ENCODE assay signal across 10 mouse cellular contexts in the genomic region with DNA sequence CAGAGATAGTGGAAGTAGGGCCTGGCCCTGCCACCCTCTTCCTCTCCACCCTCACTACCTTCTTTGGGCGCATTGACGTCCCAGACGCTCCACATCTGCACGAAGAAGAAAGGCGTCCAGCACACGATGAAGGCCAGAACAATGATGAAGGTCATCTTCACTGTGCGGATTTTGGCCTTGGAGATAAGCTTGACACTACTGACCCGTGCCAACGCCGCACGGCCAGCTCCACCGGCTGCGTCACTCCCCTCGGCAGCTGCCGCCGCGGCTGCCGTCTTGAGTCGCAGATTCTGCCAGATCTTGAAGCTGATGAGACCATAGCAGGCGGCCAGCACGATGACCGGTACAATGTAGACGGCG. TPM values are rescaled to one million over a fixed set of nuclear protein-coding genes. Genes with fewer than 3 reads are reported as not detected.
DNase-seq lines count a peak whose midpoint lies in the region; ATAC-seq lines count a peak whose summit lies in the region.
"Had no signal": no experiment of that assay in that cellular context is flagged by ENCODE, and none has a peak within 500 bp of the region (broad histone marks: within the 10 kb centered on the region; RNA-seq: fewer than 3 reads in every experiment).

No protein-coding gene starts in this region.

- peak overlapping the region; percentile 72 for H3K4me2 ChIP-seq in lung, embryonic 16.5 days (ENCODE audit: low read depth, low read length)
- H3K4me2 ChIP-seq in embryonic facial prominence, embryonic 15.5 days (replicated peaks) = peak overlapping the region; percentile 81
- H3K4me2 ChIP-seq in limb, embryonic 11.5 days (ENCODE audit: low read depth, severe bottlenecking) = peak overlapping the region; percentile 37; the same call in 1 of the 2 replicates
- H3K4me2 ChIP-seq in stomach, embryonic 14.5 days (replicated peaks; ENCODE audit: low read depth, low read length) = peak overlapping the region; percentile 66

- no peaks in the 10 kb centered on the region for H3K9me3 ChIP-seq in lung, embryonic 16.5 days (ENCODE audit: control insufficient read depth, low read length)
- H3K9me3 ChIP-seq in embryonic facial prominence, embryonic 15.5 days (replicated peaks) = no peaks in the 10 kb centered on the region
- no peaks in the 10 kb centered on the region; the same call in 1 of the 2 replicates for H3K9me3 ChIP-seq in limb, embryonic 11.5 days (ENCODE audit: control insufficient read depth, low read length)
- no peaks in the 10 kb centered on the region for H3K9me3 ChIP-seq in stomach, embryonic 14.5 days (ENCODE audit: control insufficient read depth, low read depth, low read length)

- 25% methylated on average over 24 of the region's 24 CpGs for WGBS in lung, embryonic 16.5 days
- WGBS in embryonic facial prominence, embryonic 15.5 days = 32% methylated on average over 24 of the region's 24 CpGs
- 31% methylated on average over 24 of the region's 24 CpGs for WGBS in limb, embryonic 11.5 days
- 42% methylated on average over 24 of the region's 24 CpGs for WGBS in stomach, embryonic 14.5 days

- H3K4me1 ChIP-seq in lung, embryonic 16.5 days (replicated peaks; ENCODE audit: control insufficient read depth, insufficient read depth, low read length) = peaks cover 17% of the 10 kb centered on the region
- H3K4me1 ChIP-seq in embryonic facial prominence, embryonic 15.5 days = peaks cover 21% of the 10 kb centered on the region
- peaks cover 10% of the 10 kb centered on the region; the same call in 1 of the 2 replicates for H3K4me1 ChIP-seq in limb, embryonic 11.5 days (ENCODE audit: control insufficient read depth, insufficient read depth, low read length)
- no peaks in the 10 kb centered on the region for H3K4me1 ChIP-seq in stomach, embryonic 14.5 days (ENCODE audit: control insufficient read depth, insufficient read depth, low read length)

- peaks cover 45% of the 10 kb centered on the region for H3K27me3 ChIP-seq in lung, embryonic 16.5 days (ENCODE audit: control insufficient read depth, insufficient read depth, low read depth, low read length)
- peaks cover 51% of the 10 kb centered on the region for H3K27me3 ChIP-seq in embryonic facial prominence, embryonic 15.5 days
- H3K27me3 ChIP-seq in limb, embryonic 11.5 days (ENCODE audit: control insufficient read depth, insufficient read depth, low read length) = peaks cover 40% of the 10 kb centered on the region
- peaks cover 36% of the 10 kb centered on the region for H3K27me3 ChIP-seq in stomach, embryonic 14.5 days (ENCODE audit: control insufficient read depth, insufficient read depth, low read length)

- peak overlapping the region; percentile 40 for H3K4me3 ChIP-seq in lung, embryonic 16.5 days (ENCODE audit: low read length)
- H3K4me3 ChIP-seq in embryonic facial prominence, embryonic 15.5 days (replicated peaks) = peak overlapping the region; percentile 42
- peak overlapping the region; percentile 18 for H3K4me3 ChIP-seq in limb, embryonic 11.5 days (ENCODE audit: low read depth, low read length)
- H3K4me3 ChIP-seq in stomach, embryonic 14.5 days (ENCODE audit: low read depth, low read length) = peak overlapping the region; percentile 31

- peak overlapping the region; percentile 34; the same call in 1 of the 2 replicates for H3K9ac ChIP-seq in lung, embryonic 16.5 days (ENCODE audit: low read length)
- no peak overlapping the region for H3K9ac ChIP-seq in embryonic facial prominence, embryonic 15.5 days
- H3K9ac ChIP-seq in limb, embryonic 11.5 days (ENCODE audit: low read length) = no peak overlapping the region
- no peak overlapping the region for H3K9ac ChIP-seq in stomach, embryonic 14.5 days (replicated peaks; ENCODE audit: low read depth, low read length)

- no peak for ATAC-seq in lung, embryonic 16.5 days (ENCODE audit: low read depth)
- no peak for ATAC-seq in embryonic facial prominence, embryonic 15.5 days (ENCODE audit: insufficient number of reproducible peaks, low FRiP score, low TSS enrichment, low read depth)
- no peak for ATAC-seq in limb, embryonic 11.5 days (ENCODE audit: insufficient number of reproducible peaks, low FRiP score, low TSS enrichment, low read depth)
- no peak for ATAC-seq in stomach, embryonic 14.5 days (ENCODE audit: insufficient number of reproducible peaks, insufficient read depth, low FRiP score, low read depth)

- no peak overlapping the region for H3K27ac ChIP-seq in lung, embryonic 16.5 days (ENCODE audit: low read length)
- no peak overlapping the region for H3K27ac ChIP-seq in embryonic facial prominence, embryonic 15.5 days (replicated peaks)
- H3K27ac ChIP-seq in limb, embryonic 11.5 days (replicated peaks; ENCODE audit: low read depth, low read length) = no peak overlapping the region
- no peak overlapping the region for H3K27ac ChIP-seq in stomach, embryonic 14.5 days (ENCODE audit: low read length)
- H3K27ac ChIP-seq: macrophage had no signal

- DNase-seq in lung, postnatal 36 days = no peak
- DNase-seq in limb, embryonic 11.5 days (ENCODE audit: low spot score) = no peak
- DNase-seq in cerebellum, adult 18-20 months = no peak
- no peak for DNase-seq in gastrocnemius, postnatal 25 days
- DNase-seq in layer of hippocampus, adult 9-11 months = no peak
- DNase-seq: thymus, adult 2 months had no signal

- H3K36me3 ChIP-seq in lung, embryonic 16.5 days (ENCODE audit: control insufficient read depth, insufficient read depth, low read length) = no peaks in the 10 kb centered on the region
- H3K36me3 ChIP-seq in embryonic facial prominence, embryonic 15.5 days = no peaks in the 10 kb centered on the region
- H3K36me3 ChIP-seq in limb, embryonic 11.5 days (ENCODE audit: control insufficient read depth, insufficient read depth, low read length) = no peaks in the 10 kb centered on the region
- H3K36me3 ChIP-seq in stomach, embryonic 14.5 days (ENCODE audit: control insufficient read depth, insufficient read depth, low read length) = no peaks in the 10 kb centered on the region

RNA-seq across cellular contexts. Expression of gene Oxtr, which starts 0.9 kb away (rescaled TPM):
- polyA plus RNA-seq in lung, embryonic 16.5 days (2015; fragmentation: Nextera tagmentation; extraction: Ambion mirVana) = 0.15 and 0.16 TPM in 2 replicates
- 0.73 and 0.85 TPM in 2 replicates for polyA plus RNA-seq in embryonic facial prominence, embryonic 15.5 days (2015; fragmentation: Nextera tagmentation; extraction: Ambion mirVana)
- polyA plus RNA-seq in limb, embryonic 11.5 days (2014; fragmentation: Nextera tagmentation; extraction: Ambion mirVana) = 0.17 and 0.21 TPM in 2 replicates
- polyA plus RNA-seq in stomach, embryonic 14.5 days (2014; fragmentation: Nextera tagmentation; extraction: Ambion mirVana) = 0.10 TPM in 1 of 2 replicates, not detected in the other
- under 1 TPM; 0.15 to 0.88 TPM for total RNA-seq in gastrocnemius, postnatal 25 days (2021)
- polyA plus RNA-seq: macrophage had no signal

RNA-seq across cellular contexts. Expression of gene Cav3, which starts 29.5 kb away (rescaled TPM):
- polyA plus RNA-seq in lung, embryonic 16.5 days (2015; fragmentation: Nextera tagmentation; extraction: Ambion mirVana) = 4.9 and 7.0 TPM in 2 replicates
- polyA plus RNA-seq in embryonic facial prominence, embryonic 15.5 days (2015; fragmentation: Nextera tagmentation; extraction: Ambion mirVana) = 31.2 and 38.7 TPM in 2 replicates
- polyA plus RNA-seq in limb, embryonic 11.5 days (2014; fragmentation: Nextera tagmentation; extraction: Ambion mirVana) = 0.13 and 0.38 TPM in 2 replicates
- polyA plus RNA-seq in stomach, embryonic 14.5 days (2014; fragmentation: Nextera tagmentation; extraction: Ambion mirVana) = 0.45 TPM in 1 of 2 replicates, not detected in the other
- total RNA-seq in gastrocnemius, postnatal 25 days (2021) = 100 to 1,000 TPM in 1 of 2 experiments, 10 to 100 TPM in 1; 82.3 to 109 TPM
- polyA plus RNA-seq: macrophage had no signal
